Mouse (Mus musculus): ENCODE measurements around the gene Prr15l. TPM values are rescaled to one million over a fixed set of nuclear protein-coding genes. Genes with fewer than 3 reads are reported as not detected.

The Prr15l gene
- polyA plus RNA-seq, 1 experiment from 2014 or later: 1.1 TPM

DNA sequence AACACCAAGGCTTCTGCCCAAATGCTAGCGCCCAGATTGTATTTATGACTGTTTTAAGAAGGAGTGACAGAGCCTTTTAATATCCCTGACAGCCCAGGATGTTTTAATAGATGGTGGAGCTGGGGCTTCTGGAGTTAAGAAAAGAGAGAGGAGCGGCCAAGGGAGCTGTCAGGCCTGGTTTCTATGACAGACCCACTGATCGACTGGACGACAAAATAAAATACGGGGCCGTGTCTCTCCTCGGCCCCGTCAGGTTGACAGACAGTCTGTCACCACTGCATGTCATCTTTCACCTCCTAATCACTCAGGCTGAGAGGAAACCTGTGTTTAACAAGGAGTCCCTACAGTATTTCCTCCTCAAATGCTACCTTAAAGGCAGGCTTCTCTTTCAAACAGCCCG is 26.6 kb upstream of the Prr15l start:
- H3K36me3 ChIP-seq: peaks cover under 1% of the 10 kb centered on the region; the same call in 1 of the 2 replicates
- 42% methylated on average over 9 of the region's 9 CpGs for WGBS

DNA sequence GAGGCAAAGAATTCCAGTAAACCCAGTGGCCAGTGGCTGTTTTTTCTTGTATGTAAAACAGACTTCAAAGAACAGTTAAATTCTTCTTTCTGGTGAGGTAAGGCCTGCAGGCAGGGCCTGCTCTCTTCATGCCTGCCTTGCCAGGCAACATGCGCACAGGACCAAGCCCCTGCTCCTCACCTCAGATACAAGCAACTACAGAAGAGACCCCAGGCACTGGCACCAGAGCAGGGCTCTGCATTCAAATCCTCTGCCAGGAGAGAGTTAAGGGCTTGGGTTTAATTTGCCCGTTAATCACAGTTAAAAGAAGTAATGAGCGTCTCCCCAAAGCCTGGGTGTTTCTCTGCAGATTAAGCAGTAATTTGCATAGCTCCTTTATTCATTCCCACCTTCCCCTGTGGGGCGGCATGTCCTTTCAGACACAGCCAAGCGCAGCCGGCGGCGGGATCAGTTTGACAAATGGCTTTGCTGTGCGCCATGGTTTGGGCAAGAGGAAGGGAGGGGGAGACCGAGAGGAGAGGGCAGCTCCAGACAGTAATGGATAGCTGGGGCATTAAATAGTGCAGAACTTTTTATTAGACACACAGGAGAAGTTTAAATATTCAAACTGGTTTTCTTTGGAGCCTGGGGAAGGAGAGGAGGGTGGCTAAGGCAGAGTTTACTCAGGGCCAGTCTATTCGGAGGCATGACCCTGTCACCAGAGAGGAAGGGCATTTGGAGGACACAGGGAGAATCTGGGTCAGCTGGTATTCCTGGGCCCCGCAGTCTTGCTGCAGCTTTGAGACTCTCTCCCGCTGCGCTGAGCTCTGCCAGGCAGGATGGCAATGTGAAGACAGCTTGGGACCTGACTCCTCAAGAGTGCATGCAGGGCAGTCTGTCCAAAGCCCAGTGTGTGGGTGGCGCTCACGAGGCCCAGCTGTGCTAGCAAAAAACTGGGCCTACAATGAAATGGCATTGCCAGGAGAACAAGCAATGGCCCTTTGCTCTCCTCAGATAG is 25.0 kb upstream of the Prr15l start:
- ATAC-seq (ENCODE audit: insufficient number of reproducible peaks, insufficient read depth, low FRiP score, low TSS enrichment, low read depth): no peak
- Histone ChIP-seq H3K9me3 (no peaks in the 10 kb centered on the region), H3K4me2 (no peak overlapping the region), H3K4me1 (replicated peaks) (peaks cover 29% of the 10 kb centered on the region), H3K4me3 (replicated peaks) (no peak overlapping the region), H3K27ac (no peak overlapping the region), H3K9ac (replicated peaks) (no peak overlapping the region), H3K36me3 (peaks cover 17% of the 10 kb centered on the region), H3K27me3 (peaks cover 6% of the 10 kb centered on the region; the same call in 1 of the 2 replicates)
- 16% methylated on average over 16 of the region's 16 CpGs for WGBS

More for the DNA sequence above, 26.6 kb upstream of the Prr15l start:
- H3K9me3 ChIP-seq: no peaks in the 10 kb centered on the region
- H3K9ac ChIP-seq (replicated peaks): no peak overlapping the region
- no peak overlapping the region for H3K4me3 ChIP-seq (replicated peaks)
- peaks cover 6% of the 10 kb centered on the region; the same call in 1 of the 2 replicates for H3K27me3 ChIP-seq
- no peak for ATAC-seq (ENCODE audit: insufficient number of reproducible peaks, insufficient read depth, low FRiP score, low TSS enrichment, low read depth)
- H3K4me2 ChIP-seq: no peak overlapping the region
- H3K27ac ChIP-seq: no peak overlapping the region
- peaks cover 29% of the 10 kb centered on the region for H3K4me1 ChIP-seq (replicated peaks)

GRCm38 (mm10) chr11:96906431-96907161 is 21.3 kb upstream of the Prr15l start:
- Histone ChIP-seq H3K9me3 (no peaks in the 10 kb centered on the region), H3K4me2 (no peak overlapping the region), H3K4me3 (replicated peaks) (no peak overlapping the region), H3K27me3 (peaks cover 11% of the 10 kb centered on the region; the same call in 1 of the 2 replicates), H3K36me3 (peaks cover 49% of the 10 kb centered on the region), H3K4me1 (replicated peaks) (peaks cover 19% of the 10 kb centered on the region), H3K9ac (replicated peaks) (no peak overlapping the region), H3K27ac (no peak overlapping the region)
- WGBS: 46% methylated on average over 15 of the region's 15 CpGs
- no peak for ATAC-seq (ENCODE audit: insufficient number of reproducible peaks, insufficient read depth, low FRiP score, low TSS enrichment, low read depth)

DNA sequence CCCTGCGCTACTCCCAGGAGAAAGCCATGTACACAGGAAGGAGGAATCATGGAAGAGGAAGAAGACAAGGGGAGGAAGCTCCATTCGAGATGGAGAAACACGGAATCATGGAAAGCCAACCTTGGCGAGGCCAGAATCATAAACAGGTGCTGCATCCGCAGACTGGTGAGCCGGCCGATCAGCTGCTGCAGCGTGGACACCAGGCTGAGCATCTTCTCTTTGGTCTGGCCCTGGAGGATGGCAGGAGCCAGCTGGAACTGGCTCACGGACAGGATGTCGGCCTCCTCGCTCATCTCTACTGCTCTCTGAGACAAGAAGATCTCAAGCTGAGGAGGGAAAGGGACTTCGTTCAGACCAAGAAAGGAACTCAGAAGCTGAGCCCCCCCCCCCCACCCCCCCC is 19.3 kb upstream of the Prr15l start:
- no peak for ATAC-seq (ENCODE audit: insufficient number of reproducible peaks, insufficient read depth, low FRiP score, low TSS enrichment, low read depth)
- WGBS: 89% methylated on average over 12 of the region's 12 CpGs
- no peak overlapping the region for H3K4me2 ChIP-seq
- peaks cover under 1% of the 10 kb centered on the region for H3K4me1 ChIP-seq (replicated peaks)
- H3K27me3 ChIP-seq: 0 out of 2 replicates have a peak, but pooled peaks cover 5% of the 10 kb centered on the region
- H3K27ac ChIP-seq: no peak overlapping the region
- H3K9me3 ChIP-seq: no peaks in the 10 kb centered on the region
- no peak overlapping the region for H3K9ac ChIP-seq (replicated peaks)
- peaks cover 57% of the 10 kb centered on the region for H3K36me3 ChIP-seq
- no peak overlapping the region for H3K4me3 ChIP-seq (replicated peaks)

- no peak overlapping the region for H3K4me3 ChIP-seq (replicated peaks)
- 28% methylated on average over 7 of the region's 7 CpGs for WGBS
Measured at GRCm38 (mm10) chr11:96910003-96910402, 17.9 kb upstream of the Prr15l start.

GRCm38 (mm10) chr11:96912682-96913081 is 15.2 kb upstream of the Prr15l start:
- no peak overlapping the region for H3K4me3 ChIP-seq (replicated peaks)
- ATAC-seq (ENCODE audit: insufficient number of reproducible peaks, insufficient read depth, low FRiP score, low TSS enrichment, low read depth): no peak
- H3K4me1 ChIP-seq (replicated peaks): peaks cover 13% of the 10 kb centered on the region
- H3K27ac ChIP-seq: no peak overlapping the region
- H3K27me3 ChIP-seq: 0 out of 2 replicates have a peak, but pooled peaks cover 5% of the 10 kb centered on the region
- H3K4me2 ChIP-seq: no peak overlapping the region
- 81% methylated on average over 11 of the region's 11 CpGs for WGBS
- no peak overlapping the region for H3K9ac ChIP-seq (replicated peaks)
- H3K9me3 ChIP-seq: no peaks in the 10 kb centered on the region
- peaks cover 43% of the 10 kb centered on the region for H3K36me3 ChIP-seq

More at GRCm38 (mm10) chr11:96910003-96910402, 17.9 kb upstream of the Prr15l start:
- Histone ChIP-seq H3K36me3 (peaks cover 57% of the 10 kb centered on the region), H3K9ac (replicated peaks) (no peak overlapping the region), H3K27ac (no peak overlapping the region), H3K4me2 (no peak overlapping the region), H3K4me1 (replicated peaks) (peaks cover 3% of the 10 kb centered on the region), H3K9me3 (no peaks in the 10 kb centered on the region), H3K27me3 (0 out of 2 replicates have a peak, but pooled peaks cover 5% of the 10 kb centered on the region)
- 0 out of 2 replicates have a peak, but pooled peaks have one; percentile 39 for ATAC-seq (ENCODE audit: insufficient number of reproducible peaks, insufficient read depth, low FRiP score, low TSS enrichment, low read depth)

- ATAC-seq (ENCODE audit: insufficient number of reproducible peaks, insufficient read depth, low FRiP score, low TSS enrichment, low read depth): peak; percentile 98
- Histone ChIP-seq H3K27ac (peak within 1 kb of the TSS; percentile 77), H3K4me3 (replicated peaks) (peak within 1 kb of the TSS; percentile 83), H3K4me2 (peak within 1 kb of the TSS; percentile 92), H3K9me3 (no peaks in the 10 kb centered on the region), H3K27me3 (0 out of 2 replicates have a peak, but pooled peaks cover 4% of the 10 kb centered on the region), H3K4me1 (replicated peaks) (peaks cover 13% of the 10 kb centered on the region), H3K36me3 (peaks cover 11% of the 10 kb centered on the region), H3K9ac (replicated peaks) (peak within 1 kb of the TSS; percentile 78)
- under 1% methylated on average over 54 of the region's 55 CpGs for WGBS
Measured at GRCm38 (mm10) chr11:96916044-96916884, 11.6 kb upstream of the Prr15l start, which contains the start of gene Cdk5rap3. TSS of gene Cdk5rap3 (minus strand) at chr11:96916496.

DNA sequence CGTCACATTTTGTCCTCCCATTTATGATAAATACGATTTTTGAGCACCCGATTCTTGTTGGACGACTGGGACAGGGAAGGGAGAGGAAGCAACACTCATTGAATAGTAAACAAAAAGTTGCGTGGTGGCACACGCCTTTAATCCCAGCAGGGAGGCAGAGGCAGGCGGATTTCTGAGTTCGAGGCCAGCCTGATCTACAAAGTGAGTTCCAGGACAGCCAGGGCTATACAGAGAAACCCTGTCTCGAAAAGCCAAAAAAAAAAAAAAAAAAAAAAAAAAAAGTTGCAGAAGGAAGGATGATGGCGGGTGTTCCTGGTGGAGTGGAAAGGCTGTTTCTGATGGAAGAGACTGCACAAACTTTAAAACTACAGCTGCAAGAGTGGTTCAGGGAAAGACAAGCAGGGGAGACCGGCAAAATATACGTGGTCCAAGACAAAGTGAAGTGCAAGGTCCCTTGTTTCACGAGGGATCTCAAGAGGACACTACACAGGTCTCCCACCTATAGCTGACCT is 11.0 kb upstream of the Prr15l start:
- ATAC-seq (ENCODE audit: insufficient number of reproducible peaks, insufficient read depth, low FRiP score, low TSS enrichment, low read depth): no peak
- WGBS: 36% methylated on average over 13 of the region's 13 CpGs
- Histone ChIP-seq H3K4me3 (replicated peaks) (peak overlapping the region; percentile 83), H3K27me3 (0 out of 2 replicates have a peak, but pooled peaks cover 4% of the 10 kb centered on the region), H3K36me3 (peaks cover 4% of the 10 kb centered on the region; the same call in 1 of the 2 replicates), H3K4me1 (replicated peaks) (peaks cover 13% of the 10 kb centered on the region), H3K9ac (replicated peaks) (no peak overlapping the region), H3K4me2 (peak overlapping the region; percentile 92), H3K9me3 (no peaks in the 10 kb centered on the region), H3K27ac (no peak overlapping the region)

GRCm38 (mm10) chr11:96917415-96917814 is 10.5 kb upstream of the Prr15l start:
- H3K4me2 ChIP-seq: no peak overlapping the region
- ATAC-seq (ENCODE audit: insufficient number of reproducible peaks, insufficient read depth, low FRiP score, low TSS enrichment, low read depth): no peak
- H3K27me3 ChIP-seq: 0 out of 2 replicates have a peak, but pooled peaks cover 4% of the 10 kb centered on the region
- no peak overlapping the region for H3K27ac ChIP-seq
- no peaks in the 10 kb centered on the region for H3K9me3 ChIP-seq
- H3K4me1 ChIP-seq (replicated peaks): peaks cover 13% of the 10 kb centered on the region
- 82% methylated on average over 6 of the region's 6 CpGs for WGBS
- H3K4me3 ChIP-seq (replicated peaks): no peak overlapping the region
- no peak overlapping the region for H3K9ac ChIP-seq (replicated peaks)
- no peaks in the 10 kb centered on the region; the same call in 1 of the 2 replicates for H3K36me3 ChIP-seq

DNA sequence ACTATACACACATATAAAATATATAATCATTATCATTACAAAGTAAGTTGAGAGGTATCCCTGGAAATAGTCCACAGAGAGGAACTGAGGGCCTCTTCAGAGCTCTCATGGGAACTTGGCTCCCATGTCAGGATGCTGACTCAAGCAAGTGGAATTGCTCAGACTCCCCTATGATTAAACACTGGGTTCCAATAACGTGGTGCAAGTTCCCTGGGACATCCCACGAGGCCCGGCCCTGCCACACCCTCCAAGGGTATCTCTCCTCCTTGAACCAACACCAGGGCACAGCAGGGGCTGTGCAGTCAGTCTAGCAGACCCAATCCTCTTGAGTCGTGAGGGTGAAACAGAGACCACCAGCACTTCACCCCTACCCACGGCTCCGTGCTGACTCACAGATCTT is 8.9 kb upstream of the Prr15l start:
- Histone ChIP-seq H3K9ac (replicated peaks) (no peak overlapping the region), H3K4me1 (replicated peaks) (peaks cover 13% of the 10 kb centered on the region), H3K27me3 (peaks cover 8% of the 10 kb centered on the region; the same call in 1 of the 2 replicates), H3K27ac (no peak overlapping the region), H3K4me3 (replicated peaks) (no peak overlapping the region), H3K36me3 (no peaks in the 10 kb centered on the region), H3K4me2 (no peak overlapping the region), H3K9me3 (no peaks in the 10 kb centered on the region)
- ATAC-seq (ENCODE audit: insufficient number of reproducible peaks, insufficient read depth, low FRiP score, low TSS enrichment, low read depth): no peak
- 58% methylated on average over 6 of the region's 6 CpGs for WGBS

Data from limb, embryonic 12.5 days (tissue).